Mouse (Mus musculus) olfactory bulb, adult 2 months (tissue): ENCODE results near the gene Rft1. TPM values are rescaled to one million over a fixed set of nuclear protein-coding genes. Genes with fewer than 3 reads are reported as not detected.

Experiments used
- H3K27ac ChIP-seq: fragments of 200-500 bp; 2 replicates; pipeline ENCODE4 v1.5.1; 2012; ENCODE audit warnings: low read depth, low read length; ENCODE audit not compliant: insufficient read depth
- H3K4me1 ChIP-seq: fragments of 200-500 bp; 2 replicates; pipeline ENCODE4 v1.6.1; 2012; ENCODE audit warnings: low read length; ENCODE audit not compliant: control insufficient read depth, insufficient read depth
- H3K4me3 ChIP-seq: fragments of 200-500 bp; 2 replicates; pipeline ENCODE4 v1.5.1; 2012; ENCODE audit warnings: mild to moderate bottlenecking, low read depth, low read length, moderate library complexity; ENCODE audit not compliant: insufficient read depth
- CTCF ChIP-seq: fragments of 200-500 bp; IDR thresholded peaks from 2 replicates; pipeline ENCODE4 v1.5.1; 2012; ENCODE audit warnings: low read depth, mild to moderate bottlenecking, low read length, moderate library complexity; ENCODE audit not compliant: insufficient read depth
- POLR2A ChIP-seq: fragments of 200-500 bp; IDR thresholded peaks from 2 replicates; pipeline ENCODE4 v1.6.1; 2012; ENCODE audit warnings: mild to moderate bottlenecking, low read depth, low read length, moderate library complexity; ENCODE audit not compliant: insufficient read depth
- WGBS: fragments of 180-500 bp; shearing (Covaris S2); methylation state at CpG from one replicate; pipeline ENCODE4 v1.1.7; 2018; 5-methylcytosine and 5-hydroxymethylcytosine counted together
- polyA plus RNA-seq: library from polyadenylated mRNA; stranded (reverse); fragments of >200 nt; gene quantifications from 2 replicates; pipeline ENCODE4 v1.2.4, GENCODE M21; 2012; ENCODE audit warnings: low replicate concordance; ENCODE audit not compliant: missing spikeins, insufficient read depth, insufficient read length

Gene Rft1
- polyA plus RNA-seq, 1 experiment: not detected

DNA sequence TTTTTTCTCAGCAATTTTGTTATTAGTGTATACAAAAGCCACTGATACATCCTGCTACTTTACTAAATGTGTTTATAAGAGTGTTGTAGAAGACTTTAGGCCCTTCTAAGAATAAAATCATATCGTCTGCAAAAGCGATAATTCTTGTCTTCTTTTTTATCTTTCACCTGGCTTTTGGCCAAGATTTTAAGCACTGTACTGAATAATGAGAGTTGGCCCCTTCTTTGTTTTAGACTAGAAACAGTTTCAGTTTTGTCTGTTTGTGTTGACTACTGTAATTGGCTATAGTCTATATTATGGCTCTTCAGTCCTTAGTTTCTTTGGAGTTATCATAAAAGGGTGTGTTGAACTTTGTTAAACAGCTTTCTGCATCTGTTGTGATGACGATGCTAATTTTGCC lies 77.7 kb downstream of the Rft1 start:
- Histone ChIP-seq H3K27ac (no peak overlapping the region), H3K4me1 (0 out of 2 replicates have a peak, but pooled peaks cover 2% of the 10 kb centered on the region), H3K4me3 (no peak overlapping the region)
- TF ChIP-seq POLR2A (no peak), CTCF (no peak)
- 41% methylated on average over 3 of the region's 3 CpGs for WGBS

- 0 out of 2 replicates have a peak, but pooled peaks cover 2% of the 10 kb centered on the region for H3K4me1 ChIP-seq
- WGBS: 98% methylated on average over 5 of the region's 5 CpGs
- H3K27ac ChIP-seq: no peak overlapping the region
- no peak overlapping the region for H3K4me3 ChIP-seq
- no peak for TF ChIP-seq POLR2A
- no peak for TF ChIP-seq CTCF
These were observed 80.5 kb downstream of the Rft1 start for GRCm38 (mm10) chr14:30734665-30735064.

DNA sequence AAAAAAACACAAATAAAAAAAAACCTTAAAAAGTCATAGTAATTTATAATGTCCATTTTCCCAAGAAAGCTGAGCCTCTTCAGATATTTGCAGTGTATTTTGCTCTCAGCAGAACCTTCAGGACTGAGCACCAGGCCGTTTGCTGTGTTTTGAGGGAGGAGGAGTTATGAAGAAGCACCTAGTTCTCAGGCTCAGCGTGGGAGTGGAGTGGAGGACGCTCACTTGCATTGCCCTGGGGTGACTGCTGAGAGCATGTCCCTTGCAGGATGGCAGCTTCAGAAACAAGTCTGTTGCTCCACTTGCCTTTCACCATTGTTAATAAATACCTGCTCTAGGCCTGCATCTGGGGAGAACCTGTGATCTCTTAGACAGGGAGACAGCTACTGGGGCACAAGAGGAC lies 81.7 kb downstream of the Rft1 start:
- 0 out of 2 replicates have a peak, but pooled peaks cover 2% of the 10 kb centered on the region for H3K4me1 ChIP-seq
- H3K4me3 ChIP-seq: no peak overlapping the region
- 64% methylated on average over 3 of the region's 3 CpGs for WGBS
- no peak overlapping the region for H3K27ac ChIP-seq
- TF ChIP-seq CTCF: no peak
- TF ChIP-seq POLR2A: no peak

DNA sequence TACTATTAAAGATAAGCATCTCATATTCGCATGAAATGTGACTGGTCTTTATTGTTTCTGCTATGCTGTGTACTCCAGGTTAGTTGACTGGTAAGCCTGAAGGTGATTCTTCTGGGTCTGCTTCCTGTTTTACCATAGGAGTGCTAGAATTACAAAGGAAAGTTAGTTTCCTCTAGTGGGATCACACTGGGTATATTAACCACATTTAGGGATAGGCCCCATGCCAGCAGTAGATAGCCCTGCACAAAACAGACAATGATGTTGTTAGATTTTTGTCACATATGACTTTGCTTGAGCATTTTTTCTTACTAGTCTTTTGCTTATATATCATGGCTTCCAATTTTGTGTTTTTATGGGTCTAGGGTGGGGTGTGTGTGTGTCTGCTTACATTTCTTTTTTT lies 82.3 kb downstream of the Rft1 start:
- Histone ChIP-seq H3K27ac (no peak overlapping the region), H3K4me3 (no peak overlapping the region), H3K4me1 (0 out of 2 replicates have a peak, but pooled peaks cover 2% of the 10 kb centered on the region)
- 95% methylated on average over 1 of the region's 1 CpGs for WGBS
- TF ChIP-seq CTCF: no peak
- TF ChIP-seq POLR2A: no peak

Other genes with a start within 250 kb of the Rft1 start
- not detected in 2 replicates for gene Dcp1a, start 174.8 kb upstream of the Rft1 start, polyA plus RNA-seq
- 140 TPM in 1 of 2 replicates, not detected in the other for gene Cacna1d, start 162.9 kb upstream of the Rft1 start, polyA plus RNA-seq
- 219 TPM in 1 of 2 replicates, not detected in the other for gene Tkt, start 106.0 kb upstream of the Rft1 start, polyA plus RNA-seq
- gene Prkcd, start 28.1 kb upstream of the Rft1 start, polyA plus RNA-seq: 164 TPM in 1 of 2 replicates, not detected in the other
- gene Sfmbt1, start 60.5 kb downstream of the Rft1 start, polyA plus RNA-seq: not detected in 2 replicates
- not detected in 2 replicates for gene Tmem110, start 171.2 kb downstream of the Rft1 start, polyA plus RNA-seq
- not detected in 2 replicates for gene Mustn1, start 224.8 kb downstream of the Rft1 start, polyA plus RNA-seq
- not detected in 2 replicates for gene Itih4, start 232.1 kb downstream of the Rft1 start, polyA plus RNA-seq